Mouse (Mus musculus) liver, embryonic 15.5 days (tissue): ENCODE measurements at regions not wholly inside any gene's neighbourhood (a gene's known extent, or its start where the extent isn't known, plus 50 kb on each side); places are given as distances from the start of the nearest gene placed in this dataset.
"Not testable (repeated sequence)": the region's sequence is repeated elsewhere in the genome, so short reads cannot be mapped to it uniquely, and the experiment has no call there.

Experiments
- ATAC-seq: fragments of 200-750 bp; cut with Nextera tagmentation; 2 replicates; pipeline ENCODE4 v1.8.0; 2017; ENCODE audit warnings: moderate number of reproducible peaks, mild to moderate bottlenecking, moderate library complexity; ENCODE audit not compliant: insufficient read depth
- H3K27ac ChIP-seq: fragments of 300-500 bp; sonication (generic); replicated peaks from 2 replicates; pipeline ENCODE4 v1.5.1; 2015; ENCODE audit warnings: mild to moderate bottlenecking, inconsistent platforms
- H3K27me3 ChIP-seq: fragments of 300-500 bp; sonication (generic); 2 replicates; pipeline ENCODE4 v1.6.1; 2015; ENCODE audit warnings: mild to moderate bottlenecking, inconsistent platforms
- H3K36me3 ChIP-seq: fragments of 300-500 bp; sonication (generic); replicated peaks from 2 replicates; pipeline ENCODE4 v1.6.1; 2015; ENCODE audit warnings: moderate library complexity, mild to moderate bottlenecking, inconsistent platforms
- H3K4me1 ChIP-seq: fragments of 300-500 bp; sonication (generic); replicated peaks from 2 replicates; pipeline ENCODE4 v1.6.1; 2015; ENCODE audit warnings: inconsistent platforms
- H3K4me2 ChIP-seq: fragments of 300-500 bp; sonication (generic); 2 replicates; pipeline ENCODE4 v1.6.1; 2015; ENCODE audit warnings: moderate library complexity, mild to moderate bottlenecking, inconsistent platforms
- H3K4me3 ChIP-seq: fragments of 300-500 bp; sonication (generic); replicated peaks from 2 replicates; pipeline ENCODE4 v1.5.1; 2015; ENCODE audit warnings: mild to moderate bottlenecking, inconsistent platforms
- H3K9ac ChIP-seq: fragments of 300-500 bp; sonication (generic); 2 replicates; pipeline ENCODE4 v1.6.1; 2015; ENCODE audit warnings: moderate library complexity, mild to moderate bottlenecking, inconsistent platforms
- H3K9me3 ChIP-seq: fragments of 300-500 bp; sonication (generic); replicated peaks from 2 replicates; pipeline ENCODE4 v1.6.1; 2016; ENCODE audit warnings: inconsistent platforms
- WGBS: fragments of 180-500 bp; shearing (Covaris S2); methylation state at CpG from one replicate; pipeline ENCODE4 v1.1.7; 2015; ENCODE audit warnings: mixed read lengths; ENCODE audit not compliant: insufficient replicate concordance; 5-methylcytosine and 5-hydroxymethylcytosine counted together

DNA sequence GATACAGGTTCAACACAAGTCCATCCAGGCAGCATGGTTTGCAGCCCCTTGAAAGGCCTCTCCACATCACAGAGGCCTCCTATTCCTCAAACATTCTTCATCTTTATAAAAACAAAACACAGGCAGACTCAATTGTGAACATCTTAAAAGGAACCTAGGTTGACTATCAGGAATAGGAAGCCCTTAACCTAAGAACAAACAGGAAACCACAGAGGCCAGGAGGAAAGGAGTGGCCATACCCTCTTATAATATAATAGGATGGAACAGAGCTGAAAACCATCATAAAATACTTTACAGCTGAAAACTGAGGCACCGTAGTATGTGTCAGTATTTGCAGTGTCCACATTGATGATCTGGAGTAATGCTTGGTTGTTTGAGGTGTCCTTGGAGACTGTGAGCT, 1044.4 kb upstream of the Zfp386 start:
- ATAC-seq, result no peak
- H3K9ac ChIP-seq, result no peak overlapping the region
- H3K4me1 ChIP-seq, result no peaks in the 10 kb centered on the region
- H3K4me3 ChIP-seq, result no peak overlapping the region
- no peak overlapping the region for H3K4me2 ChIP-seq
- H3K27ac ChIP-seq, result no peak overlapping the region
- no peaks in the 10 kb centered on the region for H3K27me3 ChIP-seq
- no peaks in the 10 kb centered on the region for H3K9me3 ChIP-seq
- WGBS, result 59% methylated on average over 1 of the region's 1 CpGs
- H3K36me3 ChIP-seq, result no peaks in the 10 kb centered on the region

DNA sequence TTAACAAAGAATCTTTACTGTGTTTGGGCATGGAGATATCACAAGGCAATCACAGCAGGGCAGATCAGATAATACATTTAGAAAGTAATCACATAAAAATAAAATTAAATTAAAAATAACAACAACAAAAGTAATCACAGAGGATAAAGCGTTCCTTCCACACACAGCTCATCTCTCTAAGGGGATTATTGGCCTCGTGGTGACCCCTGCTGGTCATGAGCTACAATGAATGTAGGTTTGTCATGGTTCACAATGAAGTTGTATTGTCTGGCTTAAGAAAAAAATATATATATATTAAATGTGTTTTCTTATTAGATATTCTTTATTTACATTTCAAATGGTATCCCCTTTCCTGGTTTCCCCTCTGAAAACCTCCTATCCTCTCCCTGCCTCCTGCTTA, 1039.1 kb upstream of the Zfp386 start:
- Histone ChIP-seq H3K27me3 (no peaks in the 10 kb centered on the region), H3K4me1 (no peaks in the 10 kb centered on the region), H3K9me3 (no peaks in the 10 kb centered on the region), H3K4me2 (no peak overlapping the region), H3K27ac (no peak overlapping the region), H3K9ac (no peak overlapping the region), H3K4me3 (no peak overlapping the region), H3K36me3 (no peaks in the 10 kb centered on the region)
- ATAC-seq, result no peak
- 26% methylated on average over 2 of the region's 2 CpGs for WGBS

DNA sequence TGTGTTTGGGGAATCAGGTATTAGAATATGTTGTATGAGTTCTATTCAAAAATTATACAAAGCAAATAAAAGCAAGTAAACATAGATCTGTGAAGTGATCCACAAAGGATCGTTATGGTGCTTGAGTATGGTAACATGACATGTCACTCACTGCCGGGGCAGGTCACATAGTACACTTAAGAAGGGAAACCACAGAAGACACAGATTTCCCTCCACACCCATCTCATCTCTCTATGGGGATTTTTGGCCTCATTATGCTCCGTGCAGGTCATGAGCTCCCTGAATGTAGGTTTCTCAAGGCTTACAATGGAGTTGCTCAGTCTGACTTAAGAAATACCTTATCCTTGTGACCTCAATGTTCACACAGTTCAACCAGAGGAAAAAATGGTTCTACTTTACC, 1034.8 kb upstream of the Zfp386 start:
- Histone ChIP-seq H3K4me2 (no peak overlapping the region), H3K27ac (no peak overlapping the region), H3K4me3 (no peak overlapping the region), H3K27me3 (no peaks in the 10 kb centered on the region), H3K36me3 (no peaks in the 10 kb centered on the region), H3K4me1 (no peaks in the 10 kb centered on the region), H3K9ac (no peak overlapping the region), H3K9me3 (no peaks in the 10 kb centered on the region)
- WGBS, result 65% methylated on average over 3 of the region's 3 CpGs
- no peak for ATAC-seq

DNA sequence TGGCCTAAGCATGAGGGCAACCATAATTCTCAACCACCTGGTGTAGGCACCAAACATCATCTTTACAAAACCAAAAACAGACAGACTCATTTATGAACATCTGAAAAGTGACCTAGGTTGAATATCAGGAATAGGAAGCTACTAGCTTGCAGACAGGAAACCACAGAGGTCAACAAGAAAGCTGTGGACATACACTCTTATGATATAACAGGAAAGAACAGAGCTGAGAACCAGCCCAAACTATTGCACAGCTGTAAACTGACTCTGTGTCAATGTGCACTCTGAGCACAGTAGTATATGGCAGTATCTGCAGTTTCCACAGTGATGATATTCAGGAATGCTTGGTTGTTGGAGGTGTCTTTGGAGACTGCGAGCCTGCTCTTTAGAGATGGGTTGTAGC, 1023.8 kb upstream of the Zfp386 start:
- peak; percentile 51; the same call in 1 of the 2 replicates for ATAC-seq
- 67% methylated on average over 1 of the region's 1 CpGs for WGBS

DNA sequence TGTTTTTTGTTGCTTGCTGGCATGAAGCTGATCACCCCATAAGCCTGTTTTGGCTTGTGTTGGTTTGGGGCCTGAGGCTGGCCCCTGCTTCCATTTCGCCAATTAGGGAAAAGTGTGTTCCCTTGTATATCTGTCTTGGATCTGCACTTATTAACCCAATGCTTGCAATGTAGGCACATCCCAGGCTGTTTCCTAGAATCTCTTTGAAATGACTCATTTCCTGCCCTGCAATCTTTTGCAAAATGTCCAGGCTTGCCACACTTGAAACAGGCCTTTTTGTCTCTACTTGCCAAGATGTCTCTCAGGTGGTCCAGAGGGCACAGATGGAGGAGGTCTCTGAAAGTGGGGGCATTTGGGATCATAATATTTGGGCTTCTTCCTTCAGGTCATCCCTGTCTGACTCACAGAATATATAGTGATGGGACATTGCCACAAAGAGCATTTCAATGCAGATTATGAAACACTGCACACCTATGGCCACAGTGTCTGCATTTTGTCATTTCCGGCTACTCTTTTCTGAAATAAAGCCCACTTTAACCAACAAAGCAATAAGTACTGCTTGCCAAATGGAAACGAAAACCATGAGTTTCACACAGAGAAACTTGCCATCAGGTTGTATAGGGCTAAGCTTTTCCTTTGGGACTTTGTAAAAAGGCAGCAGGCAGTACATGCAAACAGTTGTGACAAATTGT, 1012.9 kb upstream of the Zfp386 start:
- Histone ChIP-seq H3K36me3 (no peaks in the 10 kb centered on the region), H3K27me3 (no peaks in the 10 kb centered on the region), H3K4me1 (no peaks in the 10 kb centered on the region), H3K4me3 (no peak overlapping the region), H3K4me2 (no peak overlapping the region), H3K27ac (no peak overlapping the region), H3K9me3 (no peaks in the 10 kb centered on the region), H3K9ac (no peak overlapping the region)
- WGBS, result 56% methylated on average over 3 of the region's 3 CpGs
- no peak for ATAC-seq

More for the DNA sequence above, 1023.8 kb upstream of the Zfp386 start:
- Histone ChIP-seq H3K36me3 (no peaks in the 10 kb centered on the region), H3K9ac (no peak overlapping the region), H3K4me2 (no peak overlapping the region), H3K4me1 (no peaks in the 10 kb centered on the region), H3K9me3 (no peaks in the 10 kb centered on the region), H3K4me3 (no peak overlapping the region), H3K27ac (no peak overlapping the region), H3K27me3 (no peaks in the 10 kb centered on the region)

DNA sequence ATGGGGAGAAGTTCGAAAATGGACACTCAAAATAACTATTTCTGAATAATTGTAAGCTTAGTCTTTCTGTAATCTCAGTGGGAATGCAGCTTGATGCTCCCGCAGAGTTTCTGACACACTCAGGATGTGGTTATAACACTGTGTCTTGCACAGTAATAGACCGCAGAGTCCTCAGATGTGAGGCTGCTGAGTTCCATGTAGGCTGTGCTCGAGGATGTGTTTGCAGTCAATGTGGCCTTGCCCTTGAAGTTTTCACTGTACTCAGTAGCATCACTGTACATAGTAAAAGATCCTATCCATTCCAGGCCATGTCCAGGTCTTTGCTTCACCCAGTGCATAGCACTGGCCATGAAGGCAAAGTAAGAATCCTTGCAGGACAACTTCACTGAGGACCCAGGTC, 992.4 kb upstream of the Zfp386 start:
- H3K4me1 ChIP-seq, result no peaks in the 10 kb centered on the region
- no peaks in the 10 kb centered on the region for H3K9me3 ChIP-seq
- ATAC-seq, result no peak
- H3K27me3 ChIP-seq, result no peaks in the 10 kb centered on the region
- 59% methylated on average over 4 of the region's 4 CpGs for WGBS
- H3K9ac ChIP-seq, result no peak overlapping the region
- H3K27ac ChIP-seq, result no peak overlapping the region
- no peak overlapping the region for H3K4me3 ChIP-seq
- H3K36me3 ChIP-seq, result no peaks in the 10 kb centered on the region
- no peak overlapping the region for H3K4me2 ChIP-seq

DNA sequence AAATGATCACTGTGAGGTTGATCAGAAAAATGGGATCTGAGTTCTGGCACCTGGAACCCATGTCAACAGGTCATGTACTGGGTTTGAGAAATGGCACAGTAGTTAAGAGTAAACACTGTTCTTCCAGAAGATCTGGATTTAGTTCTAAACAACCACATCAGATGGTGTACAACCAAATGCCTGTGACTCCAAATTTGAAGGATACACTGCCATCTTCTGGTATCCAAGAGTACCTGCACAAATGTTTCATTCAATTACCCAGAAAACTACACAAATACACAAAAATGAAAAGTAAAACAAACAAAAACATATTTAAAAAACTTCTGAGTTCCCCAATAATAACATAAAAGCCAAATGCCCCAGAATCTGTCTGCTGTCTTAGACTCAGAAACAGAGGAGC, 987.6 kb upstream of the Zfp386 start:
- ATAC-seq, H3K4me2 ChIP-seq, H3K9me3 ChIP-seq, H3K27me3 ChIP-seq, H3K36me3 ChIP-seq, H3K9ac ChIP-seq, H3K4me3 ChIP-seq, H3K27ac ChIP-seq, H3K4me1 ChIP-seq: not testable (repeated sequence)

DNA sequence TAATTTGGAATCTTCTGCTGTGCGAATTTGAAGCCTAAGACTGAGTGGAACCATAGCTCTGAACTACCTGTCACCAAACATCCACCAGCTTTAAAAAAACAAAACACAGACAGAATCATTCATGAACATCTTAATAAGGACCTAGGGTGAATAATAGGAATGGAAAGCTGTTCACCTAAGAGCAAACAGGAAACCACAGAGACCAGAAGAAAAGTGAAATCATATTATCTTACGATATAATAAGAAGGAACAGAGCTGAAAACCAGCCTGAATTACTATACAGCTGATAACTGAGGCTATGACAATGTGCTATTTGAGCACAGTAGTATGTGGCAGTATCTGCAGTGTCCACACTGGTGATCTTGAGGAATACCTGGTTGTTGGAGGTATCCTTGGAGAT, 980.3 kb upstream of the Zfp386 start:
- WGBS, result 60% methylated on average over 2 of the region's 2 CpGs
- Histone ChIP-seq H3K9ac (no peak overlapping the region), H3K27ac (no peak overlapping the region), H3K4me1 (no peaks in the 10 kb centered on the region), H3K4me3 (no peak overlapping the region), H3K36me3 (no peaks in the 10 kb centered on the region), H3K9me3 (no peaks in the 10 kb centered on the region), H3K4me2 (no peak overlapping the region), H3K27me3 (no peaks in the 10 kb centered on the region)
- ATAC-seq, result no peak

DNA sequence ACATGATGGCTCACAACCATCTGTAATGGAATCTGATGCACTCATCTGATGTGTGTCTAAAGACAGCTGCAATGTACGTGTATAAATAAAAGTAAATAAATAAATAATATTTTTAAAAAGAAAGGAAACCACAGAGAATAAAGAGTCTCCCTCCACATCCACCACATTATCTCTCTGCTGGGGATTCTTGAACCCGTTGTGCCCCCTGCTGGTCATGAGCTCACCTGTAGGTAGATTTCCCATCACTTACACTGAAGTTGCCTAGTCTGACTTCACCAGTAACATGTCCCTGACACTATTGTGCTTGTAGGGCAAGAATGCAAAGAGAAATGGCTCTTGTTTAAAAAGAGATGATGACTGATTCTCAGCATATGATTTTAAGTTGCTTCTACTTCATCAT, 956.1 kb upstream of the Zfp386 start:
- ATAC-seq, H3K27ac ChIP-seq, H3K9ac ChIP-seq, H3K36me3 ChIP-seq, H3K4me2 ChIP-seq, H3K9me3 ChIP-seq, H3K4me1 ChIP-seq, H3K27me3 ChIP-seq, H3K4me3 ChIP-seq: not testable (repeated sequence)
- WGBS, result 54% methylated on average over 2 of the region's 2 CpGs

DNA sequence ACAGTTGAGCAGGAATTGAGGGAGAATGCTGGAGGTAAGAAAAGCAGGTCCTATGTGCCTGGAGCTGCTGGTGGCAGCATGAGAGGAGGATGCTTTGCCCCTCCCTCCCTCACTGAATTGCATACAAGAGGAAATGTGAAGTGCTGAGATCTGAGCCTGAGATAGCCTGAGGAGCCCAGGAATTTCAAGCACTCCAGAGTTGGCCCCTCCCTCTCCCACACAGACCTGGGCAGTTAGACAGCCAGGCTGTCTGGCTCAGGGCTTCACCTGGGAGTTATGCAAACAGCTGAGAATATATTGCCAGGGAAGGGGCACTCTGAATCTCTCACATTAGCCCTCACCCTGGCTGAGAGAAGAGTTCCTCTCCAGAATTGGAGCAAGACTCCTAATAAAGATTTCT, 937.8 kb upstream of the Zfp386 start:
- H3K27me3 ChIP-seq, result no peaks in the 10 kb centered on the region
- no peaks in the 10 kb centered on the region for H3K9me3 ChIP-seq
- H3K4me2 ChIP-seq, result no peak overlapping the region
- H3K4me1 ChIP-seq, result no peaks in the 10 kb centered on the region
- ATAC-seq, result no peak
- no peak overlapping the region for H3K9ac ChIP-seq
- no peak overlapping the region for H3K4me3 ChIP-seq
- no peak overlapping the region for H3K27ac ChIP-seq
- no peaks in the 10 kb centered on the region for H3K36me3 ChIP-seq

DNA sequence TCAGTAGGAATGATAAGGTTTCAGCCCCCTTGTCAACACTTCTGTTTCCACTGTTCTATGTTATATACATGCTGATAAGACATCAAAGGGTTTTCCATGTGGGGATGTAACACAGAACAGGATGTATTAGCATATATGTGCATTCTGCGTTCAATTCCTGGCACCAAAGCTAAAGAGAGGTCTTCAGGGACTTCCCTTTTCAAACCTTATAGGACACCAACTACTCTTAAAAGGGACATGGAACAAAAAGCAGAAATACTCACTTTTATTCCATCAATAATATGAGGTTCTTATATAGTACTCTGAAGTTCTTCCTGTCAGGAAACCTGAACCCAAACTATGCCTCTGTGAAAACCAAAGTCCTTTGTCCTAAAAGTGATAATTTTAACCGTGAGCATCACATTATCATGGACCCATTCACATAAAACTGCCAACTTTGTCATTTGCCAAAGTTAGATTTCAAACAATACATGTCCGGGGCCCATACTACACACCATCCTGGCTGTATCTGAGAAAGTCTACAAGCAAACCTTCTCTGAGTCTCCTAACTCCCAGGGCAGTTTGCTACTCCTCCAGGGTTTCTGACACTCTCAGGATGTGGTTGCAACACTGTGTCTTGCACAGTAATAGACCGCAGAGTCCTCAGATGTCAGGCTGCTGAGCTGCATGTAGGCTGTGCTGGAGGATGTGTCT, 928.2 kb upstream of the Zfp386 start:
- not testable (repeated sequence) for H3K4me2 ChIP-seq, ATAC-seq, H3K4me1 ChIP-seq, H3K9me3 ChIP-seq, H3K9ac ChIP-seq, H3K36me3 ChIP-seq, H3K4me3 ChIP-seq, H3K27ac ChIP-seq, H3K27me3 ChIP-seq
- WGBS, result 49% methylated on average over 4 of the region's 4 CpGs

DNA sequence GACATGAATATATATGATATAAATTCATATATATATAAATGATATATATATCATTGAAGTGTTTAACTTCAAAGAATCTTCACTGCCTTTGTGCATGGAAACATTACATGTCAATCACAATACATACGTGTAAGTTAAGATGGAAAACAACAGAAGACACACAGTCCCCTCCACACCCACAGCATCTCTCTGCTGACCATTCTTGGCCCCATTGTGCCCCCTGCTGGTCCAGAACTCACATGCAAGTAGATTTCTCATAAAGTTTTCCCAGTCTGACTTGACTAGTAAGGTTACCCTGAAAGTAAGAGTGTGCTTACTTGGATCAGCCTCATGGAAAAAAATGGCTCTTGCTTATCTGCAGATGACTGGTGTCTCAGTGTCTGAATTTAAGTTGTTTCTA, 926.3 kb upstream of the Zfp386 start:
- ATAC-seq, result no peak
- no peaks in the 10 kb centered on the region for H3K9me3 ChIP-seq
- H3K4me1 ChIP-seq, result no peaks in the 10 kb centered on the region
- H3K9ac ChIP-seq, result no peak overlapping the region
- no peak overlapping the region for H3K4me2 ChIP-seq
- no peaks in the 10 kb centered on the region for H3K36me3 ChIP-seq
- H3K4me3 ChIP-seq, result no peak overlapping the region
- H3K27ac ChIP-seq, result no peak overlapping the region
- no peaks in the 10 kb centered on the region for H3K27me3 ChIP-seq
- WGBS, result 47% methylated on average over 1 of the region's 1 CpGs
